ENCODE assay signal across 9 mouse cellular contexts in genomic region chr15:84074705-84075185, GRCm38 (mm10). TPM values are rescaled to one million over a fixed set of nuclear protein-coding genes. Genes with fewer than 3 reads are reported as not detected.
DNase-seq lines count a peak whose midpoint lies in the region; ATAC-seq and TF ChIP-seq lines count a peak whose summit lies in the region.
"Had no signal": no experiment of that assay in that cellular context is flagged by ENCODE, and none has a peak within 500 bp of the region (broad histone marks: within the 10 kb centered on the region; RNA-seq: fewer than 3 reads in every experiment).

No protein-coding gene starts in this region.

- no peaks in the 10 kb centered on the region for H3K4me1 ChIP-seq in liver, postnatal 0 days (ENCODE audit: insufficient read depth)

- peak; percentile 25 for DNase-seq in cerebellum, adult 11-12 months
- no peak for DNase-seq in cerebellum, adult 8-10 months
- DNase-seq in thymus, postnatal 14 days, result peak; percentile 7
- no peak for DNase-seq in thymus, postnatal 36 days
- DNase-seq in liver, postnatal 0 days, result peak; percentile 33
- peak; percentile 50 for DNase-seq in testis, postnatal 14 days (ENCODE audit: low spot score)
- no peak for DNase-seq in layer of hippocampus, adult 9-11 months
- DNase-seq in kidney, postnatal 14 days, result no peak

- H3K27me3 ChIP-seq in liver, postnatal 0 days (ENCODE audit: insufficient read depth, low read length), result peaks cover 25% of the 10 kb centered on the region

- no peak for ATAC-seq in liver, postnatal 0 days

- no peaks in the 10 kb centered on the region for H3K36me3 ChIP-seq in liver, postnatal 0 days (replicated peaks; ENCODE audit: insufficient read depth, low read length)
- H3K36me3 ChIP-seq: limb, embryonic 15.5 days had no signal

- H3K9ac ChIP-seq in liver, postnatal 0 days (replicated peaks), result no peak overlapping the region
- H3K9ac ChIP-seq: limb, embryonic 15.5 days had no signal

- no peaks in the 10 kb centered on the region for H3K9me3 ChIP-seq in liver, postnatal 0 days (ENCODE audit: low read length)
- H3K9me3 ChIP-seq: limb, embryonic 15.5 days had no signal

- no peak for TF ChIP-seq EP300 in liver, postnatal 0 days (IDR thresholded peaks at IDR 0.05; ENCODE audit: low read depth)

- H3K4me2 ChIP-seq in liver, postnatal 0 days (ENCODE audit: low read depth, low read length), result peak overlapping the region; percentile 22; the same call in 1 of the 2 replicates
- H3K4me2 ChIP-seq: limb, embryonic 15.5 days had no signal

- WGBS in liver, postnatal 0 days (ENCODE audit: insufficient replicate concordance), result 20% methylated on average over 17 of the region's 17 CpGs

- no peak overlapping the region for H3K27ac ChIP-seq in liver, postnatal 0 days (ENCODE audit: low read depth)
- H3K27ac ChIP-seq: limb, embryonic 15.5 days had no signal

- peak; percentile 19 for TF ChIP-seq CTCF in liver, postnatal 0 days (IDR thresholded peaks at IDR 0.05; ENCODE audit: low read depth)

- H3K4me3 ChIP-seq in liver, postnatal 0 days (ENCODE audit: low read depth, low read length), result no peak overlapping the region
- H3K4me3 ChIP-seq: limb, embryonic 15.5 days had no signal

RNA-seq across cellular contexts. Expression of gene Efcab6, which starts 9.6 kb away (rescaled TPM):
- not detected in 2 replicates for polyA plus RNA-seq in liver, postnatal 0 days (2015; fragmentation: Nextera tagmentation; extraction: Ambion mirVana)

RNA-seq across cellular contexts. Expression of gene Sult4a1, which starts 30.8 kb away (rescaled TPM):
- polyA plus RNA-seq in liver, postnatal 0 days (2015; fragmentation: Nextera tagmentation; extraction: Ambion mirVana), result 0.06 TPM in 1 of 2 replicates, not detected in the other

RNA-seq across cellular contexts. Expression of gene Pnpla5, which starts 48.2 kb away (rescaled TPM):
- 0.05 TPM in 1 of 2 replicates, not detected in the other for polyA plus RNA-seq in liver, postnatal 0 days (2015; fragmentation: Nextera tagmentation; extraction: Ambion mirVana)
- polyA plus RNA-seq: limb, embryonic 15.5 days had no signal

Comparison
In these comparisons a context has a peak if more than half of its experiments do, and no peak if none do; other contexts are left out.
1. DNase-seq: peak in cerebellum, adult 11-12 months (single experiment), thymus, postnatal 14 days (single experiment), liver, postnatal 0 days (single experiment) and testis, postnatal 14 days (single experiment); none in cerebellum, adult 8-10 months (single experiment), thymus, postnatal 36 days (0 of 2), layer of hippocampus, adult 9-11 months (single experiment) and kidney, postnatal 14 days (single experiment).